Mouse (Mus musculus): ENCODE measurements around the gene Polr2a. TPM values are rescaled to one million over a fixed set of nuclear protein-coding genes. Genes with fewer than 3 reads are reported as not detected.
"Not testable (repeated sequence)": the region's sequence is repeated elsewhere in the genome, so short reads cannot be mapped to it uniquely, and the experiment has no call there.

Polr2a gene
- polyA plus RNA-seq, 1 experiment = 30.9 TPM

GRCm38 (mm10) chr11:69757303-69758089 lies 941 bp downstream of the Polr2a start:
- no peak for DNase-seq (ENCODE audit: extremely low spot score in 1 of 2, low spot score in 1 of 2)

GRCm38 (mm10) chr11:69754701-69755100 lies 3.7 kb downstream of the Polr2a start:
- DNase-seq (ENCODE audit: extremely low spot score in 1 of 2, low spot score in 1 of 2) = peak in 1 of 2 experiments; percentile 66

DNA sequence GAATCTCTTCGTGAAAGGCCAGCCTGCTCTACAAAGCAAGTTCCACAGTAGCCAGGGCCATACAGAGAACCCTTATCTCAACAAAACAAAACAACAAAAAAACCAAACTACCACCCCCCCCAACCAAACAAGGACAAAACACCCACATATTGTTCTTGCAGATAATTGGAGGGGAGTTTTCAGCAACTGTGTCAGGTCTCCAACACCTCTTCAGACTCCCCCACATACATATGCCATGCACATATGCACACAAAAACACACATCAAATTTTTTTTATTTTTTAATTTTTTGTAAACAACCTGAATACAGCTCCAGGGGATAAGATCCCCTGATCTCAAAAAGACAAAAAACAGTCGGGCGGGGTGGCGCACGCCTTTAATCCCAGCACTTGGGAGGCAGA lies 4.2 kb downstream of the Polr2a start:
- DNase-seq (ENCODE audit: extremely low spot score in 1 of 2, low spot score in 1 of 2) = no peak

GRCm38 (mm10) chr11:69752686-69753085 lies 5.8 kb downstream of the Polr2a start:
- DNase-seq (ENCODE audit: extremely low spot score in 1 of 2, low spot score in 1 of 2) = no peak

DNA sequence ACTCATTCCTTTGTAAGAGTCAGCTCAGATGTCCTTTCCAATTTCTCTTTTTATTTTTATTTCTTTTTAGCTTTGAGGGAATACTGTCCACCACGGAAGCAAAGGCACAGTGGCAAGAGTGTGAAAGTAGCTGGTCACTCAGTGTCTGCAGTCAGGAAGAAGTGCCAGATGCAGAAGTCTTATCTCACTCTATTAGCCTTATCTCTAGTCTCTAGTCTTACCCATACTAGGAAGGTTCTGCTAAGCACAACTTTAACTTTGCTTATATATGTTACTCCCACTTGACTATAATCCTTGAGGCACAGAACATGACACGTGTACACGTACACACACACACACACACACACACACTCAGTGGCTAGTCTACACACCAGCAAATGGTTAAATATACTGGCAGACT lies 6.8 kb downstream of the Polr2a start:
- DNase-seq (ENCODE audit: extremely low spot score in 1 of 2, low spot score in 1 of 2) = no peak

DNA sequence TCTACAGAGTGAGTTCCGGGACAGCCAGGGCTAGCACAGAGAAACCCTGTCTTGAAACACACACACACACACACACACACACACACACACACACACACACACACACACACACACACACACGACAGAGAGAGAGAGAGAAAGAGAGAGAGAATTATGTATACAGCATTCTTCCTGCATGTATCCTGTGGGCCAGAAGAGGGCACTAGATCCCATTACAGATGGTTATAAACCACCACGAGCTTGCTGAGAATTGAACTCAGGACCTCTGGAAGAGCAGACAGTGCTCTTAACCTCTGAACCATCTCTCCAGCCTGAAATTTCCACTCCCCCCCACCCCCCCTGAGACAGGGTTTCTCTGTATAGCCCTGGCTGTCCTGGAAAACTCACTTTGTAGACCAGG lies 27.0 kb downstream of the Polr2a start:
- not testable (repeated sequence) for DNase-seq (ENCODE audit: extremely low spot score in 1 of 2, low spot score in 1 of 2)

- peak in 1 of 2 experiments; percentile 55 for DNase-seq (ENCODE audit: extremely low spot score in 1 of 2, low spot score in 1 of 2)
Measured at GRCm38 (mm10) chr11:69729063-69729462, 29.4 kb downstream of the Polr2a start.

DNA sequence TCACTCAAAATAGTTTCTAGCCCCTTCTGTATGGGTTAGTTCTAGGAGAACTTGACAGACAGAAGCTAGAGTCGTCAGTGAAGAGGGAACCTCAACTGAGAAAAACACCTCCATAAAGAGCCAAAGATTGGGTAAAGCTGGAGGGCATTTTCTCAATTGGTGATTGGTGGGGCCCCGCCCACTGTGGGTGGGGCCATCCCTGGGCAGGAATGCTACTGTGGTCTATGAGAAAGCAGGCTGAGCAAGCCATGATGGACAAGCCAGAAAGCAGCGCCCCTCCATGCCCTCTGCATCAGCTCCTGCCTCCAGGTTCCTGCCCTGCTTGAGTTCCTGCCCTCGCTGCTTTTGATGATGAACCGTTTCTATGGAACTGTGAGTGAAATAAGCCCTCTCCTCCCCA lies 32.5 kb downstream of the Polr2a start:
- DNase-seq (ENCODE audit: extremely low spot score in 1 of 2, low spot score in 1 of 2) = no peak

DNA sequence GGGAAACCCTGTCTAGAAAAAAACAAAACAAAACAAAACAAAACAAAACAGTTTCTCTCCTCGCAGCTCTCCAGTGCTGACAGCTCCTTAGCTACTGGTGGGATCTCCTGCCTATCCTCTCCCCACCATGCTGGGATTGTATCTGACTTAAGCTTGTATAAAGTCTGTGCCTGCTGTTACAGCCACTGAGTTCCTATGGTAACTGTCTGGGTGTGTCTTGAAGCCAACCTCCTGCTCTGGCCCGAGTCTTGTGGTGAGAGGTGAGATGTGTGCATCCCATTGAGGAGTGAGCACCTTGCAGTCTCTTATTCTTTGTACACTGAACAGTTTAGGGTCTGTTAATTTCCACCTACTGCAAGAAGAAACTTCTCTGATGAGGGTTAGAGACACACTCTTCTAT lies 35.4 kb downstream of the Polr2a start:
- no peak for DNase-seq (ENCODE audit: extremely low spot score in 1 of 2, low spot score in 1 of 2)

DNA sequence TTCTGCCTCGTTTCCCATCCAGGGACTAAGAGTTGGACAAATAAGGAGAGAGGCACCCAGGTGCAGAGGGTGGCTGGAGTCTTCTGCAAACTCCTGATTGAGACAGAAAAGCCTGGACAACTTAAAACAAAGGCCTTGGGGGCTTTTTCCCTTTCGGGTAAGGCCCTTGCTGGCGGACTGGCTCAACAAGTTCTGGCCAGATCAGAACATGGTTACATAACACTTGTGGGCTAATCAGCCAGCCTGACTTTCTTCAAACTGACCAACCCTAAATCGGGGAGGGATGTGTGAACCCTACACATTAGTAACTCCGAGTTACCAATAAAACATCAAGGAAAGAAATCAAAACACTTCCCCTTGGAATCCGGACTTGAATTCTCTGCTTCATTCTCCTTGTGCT lies 37.6 kb downstream of the Polr2a start:
- DNase-seq (ENCODE audit: extremely low spot score in 1 of 2, low spot score in 1 of 2) = no peak

GRCm38 (mm10) chr11:69719423-69719822 lies 39.0 kb downstream of the Polr2a start:
- DNase-seq (ENCODE audit: extremely low spot score in 1 of 2, low spot score in 1 of 2) = no peak

GRCm38 (mm10) chr11:69718661-69719060 lies 39.8 kb downstream of the Polr2a start:
- no peak for DNase-seq (ENCODE audit: extremely low spot score in 1 of 2, low spot score in 1 of 2)

- no peak for DNase-seq (ENCODE audit: extremely low spot score in 1 of 2, low spot score in 1 of 2)
Measured at GRCm38 (mm10) chr11:69716953-69717352, 41.5 kb downstream of the Polr2a start.

DNA sequence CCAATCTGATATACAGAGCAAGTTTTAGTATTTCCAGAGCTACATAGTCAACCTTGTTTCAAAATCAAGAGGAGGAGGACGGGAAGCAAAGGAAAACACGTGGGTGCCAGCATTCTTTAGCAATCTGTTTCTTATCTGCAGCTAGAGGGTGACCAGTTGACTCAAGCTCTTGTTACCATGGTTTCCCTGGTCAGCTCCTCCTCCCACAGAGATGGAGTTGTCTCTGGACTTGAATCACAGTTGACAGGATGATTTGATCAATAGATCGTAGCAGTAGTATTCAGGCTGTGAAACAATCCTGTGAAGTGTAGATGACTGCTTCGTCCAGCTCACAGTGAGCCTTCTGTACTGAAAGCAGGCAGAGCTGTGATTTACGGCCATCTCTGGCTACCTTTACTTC lies 42.5 kb downstream of the Polr2a start:
- peak in 1 of 2 experiments; percentile 30 for DNase-seq (ENCODE audit: extremely low spot score in 1 of 2, low spot score in 1 of 2)

- no peak for DNase-seq (ENCODE audit: extremely low spot score in 1 of 2, low spot score in 1 of 2)
Measured at GRCm38 (mm10) chr11:69715482-69715881, 43.0 kb downstream of the Polr2a start.

DNA sequence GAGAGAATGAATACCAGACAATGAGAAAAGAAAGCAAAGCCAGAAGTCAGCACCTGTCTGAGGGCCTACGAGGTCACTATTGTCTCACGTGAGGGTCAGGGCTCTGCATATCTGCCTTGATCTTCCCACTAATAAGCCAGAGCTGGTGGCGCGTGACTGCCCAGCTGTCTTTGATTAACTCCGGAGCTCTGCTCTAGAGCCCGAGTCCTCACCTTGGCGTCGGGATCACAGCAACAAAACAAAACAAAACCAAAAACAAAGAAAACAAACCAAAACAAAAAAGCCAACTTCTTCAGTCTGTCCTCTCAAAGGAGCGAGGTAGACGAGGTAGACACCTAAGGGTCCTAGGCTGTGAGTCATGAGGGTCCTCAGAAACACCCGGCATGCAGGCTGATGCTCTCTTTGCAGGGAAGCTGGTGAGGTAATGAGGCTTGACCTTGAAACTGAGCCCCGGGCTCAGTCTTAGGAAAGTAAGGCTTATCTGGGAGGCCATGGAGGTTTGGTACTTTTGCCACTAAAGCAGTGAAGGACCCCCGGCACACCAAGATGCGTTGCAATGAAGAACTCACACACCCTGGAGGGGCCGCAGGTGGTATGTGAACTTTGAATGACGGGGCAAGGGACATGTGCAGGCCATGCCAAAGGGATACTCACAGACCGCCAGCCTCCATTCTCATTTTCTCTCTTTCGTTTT lies 43.7 kb downstream of the Polr2a start:
- no peak for DNase-seq (ENCODE audit: extremely low spot score in 1 of 2, low spot score in 1 of 2)

GRCm38 (mm10) chr11:69712954-69713672 lies 45.3 kb downstream of the Polr2a start:
- DNase-seq (ENCODE audit: extremely low spot score in 1 of 2, low spot score in 1 of 2) = no peak

- no peak for DNase-seq (ENCODE audit: extremely low spot score in 1 of 2, low spot score in 1 of 2)
Measured at GRCm38 (mm10) chr11:69711082-69711481, 47.4 kb downstream of the Polr2a start.

DNA sequence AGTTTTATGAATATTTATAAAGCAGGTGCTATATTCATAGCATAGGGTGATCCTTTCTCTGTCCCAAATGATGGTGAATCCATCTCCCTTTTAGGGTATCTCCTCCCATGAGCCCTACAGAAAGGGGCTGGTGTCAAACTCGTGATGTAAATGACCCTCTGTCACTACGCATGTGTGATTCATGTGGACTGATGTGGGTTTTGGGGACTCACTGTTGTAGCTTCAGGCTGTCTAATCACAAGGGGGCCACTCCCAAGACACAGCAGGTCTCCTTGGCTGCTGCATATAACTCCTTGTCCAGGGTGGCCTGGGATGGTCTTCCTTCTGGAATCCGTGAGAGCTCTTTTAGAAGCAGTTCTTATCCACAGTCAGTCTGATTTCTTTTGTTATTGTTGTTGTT lies 48.0 kb downstream of the Polr2a start:
- DNase-seq (ENCODE audit: extremely low spot score in 1 of 2, low spot score in 1 of 2) = no peak

DNA sequence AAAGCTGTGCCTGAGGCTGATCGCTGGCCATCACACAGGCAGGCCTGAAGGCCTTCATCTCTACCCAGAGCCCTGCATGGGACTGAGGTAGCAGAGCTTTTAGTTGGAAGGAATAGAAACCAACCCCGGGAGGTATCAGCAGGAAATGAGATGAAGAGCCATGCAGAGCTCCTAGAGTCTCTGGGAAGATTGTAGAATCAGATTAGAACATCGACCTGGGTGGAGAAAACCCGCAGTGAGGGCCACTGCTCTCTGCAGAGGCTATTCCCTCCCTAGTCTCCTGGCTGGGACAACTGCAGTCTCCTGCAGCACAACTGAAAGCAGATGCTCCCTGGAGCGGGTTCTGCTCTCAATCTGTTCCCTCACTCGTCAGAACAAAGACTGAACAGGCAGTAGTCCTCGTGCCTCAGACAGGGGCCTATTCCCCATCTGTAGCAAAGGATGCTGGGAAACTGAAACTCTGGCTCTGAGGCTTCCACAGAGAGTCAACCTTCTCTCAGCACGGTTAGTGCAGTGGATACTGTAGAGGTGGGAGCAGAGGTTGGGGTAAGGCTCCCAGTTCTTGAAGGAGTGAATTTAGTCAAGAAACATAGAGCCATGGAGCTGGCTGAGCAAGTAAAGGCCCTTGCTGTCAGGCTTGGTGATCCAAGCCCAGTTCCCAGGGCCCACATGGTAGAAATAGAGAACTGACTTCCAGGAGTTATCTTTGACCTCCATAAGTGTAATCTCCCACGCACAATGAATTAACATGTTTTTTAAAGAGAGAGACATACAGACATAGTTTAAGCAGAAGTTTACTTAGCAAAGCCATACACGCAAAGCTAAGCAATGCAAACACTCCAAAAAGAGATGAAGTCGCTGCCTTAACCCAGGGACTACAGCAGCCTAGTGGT lies 48.6 kb downstream of the Polr2a start:
- no peak for DNase-seq (ENCODE audit: extremely low spot score in 1 of 2, low spot score in 1 of 2)

Measured in frontal cortex, adult 2 months (tissue).